Mouse (Mus musculus) 3134 (cell line): ENCODE results near the gene Cluh.

Experiments
- DNase-seq: peaks from one replicate; pipeline ENCODE4 v3.0.0-alpha.2; 2011; ENCODE audit warnings: low spot score; ENCODE audit not compliant: insufficient read length; ENCODE audit errors: extremely low read depth

Gene Cluh

GRCm38 (mm10) chr11:74671839-74672238 lies 22.5 kb downstream of the Cluh start:
- DNase-seq = no peak

- DNase-seq = no peak
Observed at GRCm38 (mm10) chr11:74672901-74673513, 23.7 kb downstream of the Cluh start.

- DNase-seq = no peak
Observed at GRCm38 (mm10) chr11:74673561-74673960, 24.3 kb downstream of the Cluh start.

- no peak for DNase-seq
Observed at GRCm38 (mm10) chr11:74674713-74675112, 25.4 kb downstream of the Cluh start.

- no peak for DNase-seq
Observed at GRCm38 (mm10) chr11:74675156-74675555, 25.9 kb downstream of the Cluh start.

- DNase-seq = no peak
Observed at GRCm38 (mm10) chr11:74692151-74692550, 42.9 kb downstream of the Cluh start.

GRCm38 (mm10) chr11:74699505-74699904 lies 50.2 kb downstream of the Cluh start:
- DNase-seq = no peak

- no peak for DNase-seq
Observed at GRCm38 (mm10) chr11:74704068-74704467, 54.8 kb downstream of the Cluh start.

- DNase-seq = no peak
Observed at GRCm38 (mm10) chr11:74708781-74709180, 59.5 kb downstream of the Cluh start.

- DNase-seq = no peak
Observed at GRCm38 (mm10) chr11:74710671-74711070, 61.4 kb downstream of the Cluh start.

GRCm38 (mm10) chr11:74715971-74716525 lies 66.8 kb downstream of the Cluh start:
- DNase-seq = no peak
